Mouse (Mus musculus): ENCODE data around the gene Bpifb4. TPM values are rescaled to one million over a fixed set of nuclear protein-coding genes. Genes with fewer than 3 reads are reported as not detected.

Gene Bpifb4
- total and polyA plus RNA-seq, 2 experiments from 2014 or later, result not detected

DNA sequence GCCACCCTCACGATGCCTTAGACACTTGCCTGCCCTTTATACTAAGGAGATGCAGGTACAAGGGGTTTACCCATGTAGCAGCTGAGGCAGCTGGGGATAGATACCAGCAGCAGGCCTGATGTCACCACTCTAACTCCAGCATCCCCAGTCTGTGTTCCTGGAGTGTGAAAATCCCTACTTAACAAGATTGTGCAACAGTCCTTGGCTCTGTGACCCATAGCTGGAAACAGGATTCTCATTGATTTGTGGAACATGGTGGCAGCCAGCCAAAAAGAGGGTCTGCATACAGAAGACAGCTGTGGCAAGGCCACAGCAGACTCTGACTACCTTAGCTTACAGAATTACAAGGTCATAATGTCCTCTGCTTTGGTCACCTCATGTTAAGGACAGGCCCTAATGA is 67.1 kb downstream of the Bpifb4 start:
- WGBS, result 64% methylated on average over 1 of the region's 1 CpGs
- no peak for ATAC-seq (ENCODE audit: insufficient read depth, low read depth)
- no peaks in the 10 kb centered on the region for H3K36me3 ChIP-seq (replicated peaks; ENCODE audit: control insufficient read depth, insufficient read depth, low read length)

DNA sequence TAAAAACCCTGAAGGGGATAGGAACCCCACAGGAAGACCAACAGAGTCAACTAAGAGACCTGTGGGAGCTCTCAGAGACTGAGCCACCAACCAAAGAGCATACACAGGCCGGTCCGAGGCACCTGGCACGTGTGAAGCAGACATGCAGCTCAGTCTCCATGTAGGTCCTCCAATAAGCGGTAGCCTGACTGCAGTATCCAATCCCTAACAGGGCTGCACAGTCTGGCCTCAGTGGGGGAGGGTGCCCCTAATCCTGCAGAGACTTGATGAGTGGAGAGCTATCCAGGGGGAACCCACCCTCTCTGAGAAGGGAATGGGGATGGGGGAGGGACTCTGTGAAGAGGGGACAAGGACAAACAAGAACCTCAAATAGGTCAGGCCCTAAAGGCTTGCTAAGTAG is 67.7 kb downstream of the Bpifb4 start:
- H3K9ac ChIP-seq (replicated peaks; ENCODE audit: low read depth, low read length), result no peak overlapping the region
- ATAC-seq (ENCODE audit: insufficient read depth, low read depth) (no peak), DNase-seq (ENCODE audit: low spot score) (no peak)
- H3K4me3 ChIP-seq (ENCODE audit: low read depth, low read length), result no peak overlapping the region
- no peaks in the 10 kb centered on the region for H3K36me3 ChIP-seq (replicated peaks; ENCODE audit: control insufficient read depth, insufficient read depth, low read length)
- no peak overlapping the region for H3K4me2 ChIP-seq (ENCODE audit: low read depth, low read length)
- H3K27ac ChIP-seq (ENCODE audit: low read depth), result no peak overlapping the region
- H3K9me3 ChIP-seq (replicated peaks; ENCODE audit: control insufficient read depth, low read length), result no peaks in the 10 kb centered on the region
- H3K4me1 ChIP-seq (ENCODE audit: control insufficient read depth, insufficient read depth), result no peaks in the 10 kb centered on the region
- no peak for TF ChIP-seq EP300 (IDR thresholded peaks at IDR 0.05; ENCODE audit: low read depth)
- no peak for TF ChIP-seq CTCF (IDR thresholded peaks at IDR 0.05; ENCODE audit: low read depth)
- WGBS, result 83% methylated on average over 4 of the region's 4 CpGs
- H3K27me3 ChIP-seq (ENCODE audit: control insufficient read depth, insufficient read depth, low read length), result no peaks in the 10 kb centered on the region

More for the DNA sequence above, 67.1 kb downstream of the Bpifb4 start:
- no peak overlapping the region for H3K4me3 ChIP-seq (ENCODE audit: low read depth, low read length)
- no peak for DNase-seq (ENCODE audit: low spot score)
- no peak overlapping the region for H3K4me2 ChIP-seq (ENCODE audit: low read depth, low read length)
- TF ChIP-seq EP300 (IDR thresholded peaks at IDR 0.05; ENCODE audit: low read depth) (no peak), CTCF (IDR thresholded peaks at IDR 0.05; ENCODE audit: low read depth) (no peak)
- no peak overlapping the region for H3K27ac ChIP-seq (ENCODE audit: low read depth)
- no peak overlapping the region for H3K9ac ChIP-seq (replicated peaks; ENCODE audit: low read depth, low read length)
- H3K27me3 ChIP-seq (ENCODE audit: control insufficient read depth, insufficient read depth, low read length), result no peaks in the 10 kb centered on the region
- no peaks in the 10 kb centered on the region for H3K4me1 ChIP-seq (ENCODE audit: control insufficient read depth, insufficient read depth)
- no peaks in the 10 kb centered on the region for H3K9me3 ChIP-seq (replicated peaks; ENCODE audit: control insufficient read depth, low read length)

DNA sequence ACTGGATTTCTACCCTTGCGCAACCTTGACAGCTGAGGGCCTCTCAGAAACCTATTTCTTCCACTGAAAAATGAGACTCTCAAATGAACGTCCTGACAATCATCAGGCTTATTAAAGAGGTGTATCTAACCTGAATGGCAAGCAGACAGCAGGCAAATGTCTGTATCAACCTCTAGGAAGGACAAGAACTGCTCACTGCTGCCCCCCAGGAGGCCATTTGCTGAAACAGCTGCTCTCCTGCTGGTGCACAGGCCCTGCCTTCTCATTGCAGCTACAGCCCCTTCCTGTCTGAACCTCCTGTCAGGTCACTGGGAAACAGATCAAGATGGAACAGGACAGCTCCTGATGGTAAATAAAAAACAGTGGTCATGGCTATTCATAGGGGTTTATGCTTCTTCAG is 68.3 kb downstream of the Bpifb4 start:
- TF ChIP-seq EP300 (IDR thresholded peaks at IDR 0.05; ENCODE audit: low read depth), result no peak
- TF ChIP-seq CTCF (IDR thresholded peaks at IDR 0.05; ENCODE audit: low read depth), result no peak
- 80% methylated on average over 2 of the region's 2 CpGs for WGBS
- H3K27me3 ChIP-seq (ENCODE audit: control insufficient read depth, insufficient read depth, low read length), result no peaks in the 10 kb centered on the region
- H3K4me1 ChIP-seq (ENCODE audit: control insufficient read depth, insufficient read depth), result no peaks in the 10 kb centered on the region
- H3K4me3 ChIP-seq (ENCODE audit: low read depth, low read length), result no peak overlapping the region
- H3K4me2 ChIP-seq (ENCODE audit: low read depth, low read length), result no peak overlapping the region
- DNase-seq (ENCODE audit: low spot score) (no peak), ATAC-seq (ENCODE audit: insufficient read depth, low read depth) (no peak)
- H3K27ac ChIP-seq (ENCODE audit: low read depth), result no peak overlapping the region
- no peaks in the 10 kb centered on the region for H3K36me3 ChIP-seq (replicated peaks; ENCODE audit: control insufficient read depth, insufficient read depth, low read length)
- H3K9me3 ChIP-seq (replicated peaks; ENCODE audit: control insufficient read depth, low read length), result no peaks in the 10 kb centered on the region
- no peak overlapping the region for H3K9ac ChIP-seq (replicated peaks; ENCODE audit: low read depth, low read length)

DNA sequence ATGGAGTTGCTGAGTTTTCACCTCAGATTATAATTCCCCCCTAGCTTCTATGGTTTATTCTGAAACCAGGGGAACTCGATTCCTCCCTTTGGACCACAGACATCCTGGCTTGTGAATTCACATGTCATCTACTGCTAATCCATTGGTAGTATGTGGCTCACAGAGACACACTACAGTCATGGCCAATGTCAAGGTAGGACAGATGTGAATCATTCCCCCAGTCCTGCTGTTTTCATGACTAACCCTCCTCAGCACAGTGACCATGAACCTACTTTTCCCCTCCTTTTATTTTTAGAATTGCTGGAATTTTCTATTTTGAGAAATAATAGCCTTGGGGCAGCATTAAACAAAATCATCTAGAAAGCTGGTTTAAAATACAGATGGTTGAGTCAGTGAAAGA is 69.4 kb downstream of the Bpifb4 start:
- no peak overlapping the region for H3K4me2 ChIP-seq (ENCODE audit: low read depth, low read length)
- DNase-seq (ENCODE audit: low spot score) (no peak), ATAC-seq (ENCODE audit: insufficient read depth, low read depth) (no peak)
- no peaks in the 10 kb centered on the region for H3K27me3 ChIP-seq (ENCODE audit: control insufficient read depth, insufficient read depth, low read length)
- WGBS, result 64% methylated on average over 1 of the region's 1 CpGs
- no peak for TF ChIP-seq EP300 (IDR thresholded peaks at IDR 0.05; ENCODE audit: low read depth)
- no peak for TF ChIP-seq CTCF (IDR thresholded peaks at IDR 0.05; ENCODE audit: low read depth)
- H3K4me3 ChIP-seq (ENCODE audit: low read depth, low read length), result no peak overlapping the region
- no peak overlapping the region for H3K27ac ChIP-seq (ENCODE audit: low read depth)
- no peak overlapping the region for H3K9ac ChIP-seq (replicated peaks; ENCODE audit: low read depth, low read length)
- no peaks in the 10 kb centered on the region for H3K36me3 ChIP-seq (replicated peaks; ENCODE audit: control insufficient read depth, insufficient read depth, low read length)
- no peaks in the 10 kb centered on the region for H3K9me3 ChIP-seq (replicated peaks; ENCODE audit: control insufficient read depth, low read length)
- H3K4me1 ChIP-seq (ENCODE audit: control insufficient read depth, insufficient read depth), result no peaks in the 10 kb centered on the region

DNA sequence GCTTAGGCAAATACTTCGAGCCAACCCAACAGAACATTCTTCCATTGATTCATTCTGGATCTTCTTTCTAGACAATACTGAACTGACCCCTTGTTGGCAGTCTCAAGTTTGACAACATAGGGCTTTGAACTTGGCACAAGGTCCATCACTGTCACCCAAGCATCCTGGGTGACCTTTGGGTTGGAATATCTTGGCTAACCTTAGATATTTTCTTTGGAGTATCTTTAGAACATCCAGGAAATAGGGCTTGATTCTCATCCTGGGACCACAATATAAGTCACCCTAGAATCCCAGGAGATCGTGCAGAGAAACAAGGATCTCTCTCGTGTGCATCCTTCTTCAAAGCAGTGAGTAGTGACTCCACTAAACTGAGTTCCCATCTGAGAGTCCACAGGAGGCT is 70.0 kb downstream of the Bpifb4 start, which contains the start of gene Bpifa2:
TSS of gene Bpifa2 (plus strand) at position 301 of the 400 bp plus-strand sequence.
- H3K9me3 ChIP-seq (replicated peaks; ENCODE audit: control insufficient read depth, low read length), result no peaks in the 10 kb centered on the region
- TF ChIP-seq CTCF (IDR thresholded peaks at IDR 0.05; ENCODE audit: low read depth) (no peak), EP300 (IDR thresholded peaks at IDR 0.05; ENCODE audit: low read depth) (no peak)
- no peak within 1 kb of the TSS for H3K4me2 ChIP-seq (ENCODE audit: low read depth, low read length)
- no peak for DNase-seq (ENCODE audit: low spot score)
- no peak within 1 kb of the TSS for H3K27ac ChIP-seq (ENCODE audit: low read depth)
- H3K36me3 ChIP-seq (replicated peaks; ENCODE audit: control insufficient read depth, insufficient read depth, low read length), result no peaks in the 10 kb centered on the region
- no peak within 1 kb of the TSS for H3K4me3 ChIP-seq (ENCODE audit: low read depth, low read length)
- no peaks in the 10 kb centered on the region for H3K4me1 ChIP-seq (ENCODE audit: control insufficient read depth, insufficient read depth)
- H3K9ac ChIP-seq (replicated peaks; ENCODE audit: low read depth, low read length), result no peak within 1 kb of the TSS
- ATAC-seq (ENCODE audit: insufficient read depth, low read depth), result no peak
- WGBS, result 63% methylated on average over 3 of the region's 3 CpGs
- no peaks in the 10 kb centered on the region for H3K27me3 ChIP-seq (ENCODE audit: control insufficient read depth, insufficient read depth, low read length)

Other genes starting within 250 kb of the Bpifb4 start
- gene Dnmt3c, start 241.6 kb upstream of the Bpifb4 start, total RNA-seq (2014; rRNA removed; ENCODE audit: low replicate concordance), result not detected in 2 replicates
- 0.05 TPM in 1 of 2 replicates, not detected in the other for gene Dnmt3c, start 241.6 kb upstream of the Bpifb4 start, polyA plus RNA-seq (2015; fragmentation: Nextera tagmentation; extraction: Ambion mirVana)
- 36.8 and 49.4 TPM in 2 replicates for gene Mapre1, start 196.9 kb upstream of the Bpifb4 start, total RNA-seq (2014; rRNA removed; ENCODE audit: low replicate concordance)
- gene Mapre1, start 196.9 kb upstream of the Bpifb4 start, polyA plus RNA-seq (2015; fragmentation: Nextera tagmentation; extraction: Ambion mirVana), result 201 and 208 TPM in 2 replicates
- gene Efcab8, start 158.3 kb upstream of the Bpifb4 start, total RNA-seq (2014; rRNA removed; ENCODE audit: low replicate concordance), result not detected in 2 replicates
- 0.05 TPM in 1 of 2 replicates, not detected in the other for gene Efcab8, start 158.3 kb upstream of the Bpifb4 start, polyA plus RNA-seq (2015; fragmentation: Nextera tagmentation; extraction: Ambion mirVana)
- not detected in 2 replicates for gene Sun5, start 67.1 kb upstream of the Bpifb4 start, total RNA-seq (2014; rRNA removed; ENCODE audit: low replicate concordance)
- not detected in 2 replicates for gene Sun5, start 67.1 kb upstream of the Bpifb4 start, polyA plus RNA-seq (2015; fragmentation: Nextera tagmentation; extraction: Ambion mirVana)
- not detected in 2 replicates for gene Bpifb2, start 63.2 kb upstream of the Bpifb4 start, total RNA-seq (2014; rRNA removed; ENCODE audit: low replicate concordance)
- gene Bpifb2, start 63.2 kb upstream of the Bpifb4 start, polyA plus RNA-seq (2015; fragmentation: Nextera tagmentation; extraction: Ambion mirVana), result not detected in 2 replicates
- gene Bpifb6, start 37.8 kb upstream of the Bpifb4 start, total RNA-seq (2014; rRNA removed; ENCODE audit: low replicate concordance), result not detected in 2 replicates
- gene Bpifb6, start 37.8 kb upstream of the Bpifb4 start, polyA plus RNA-seq (2015; fragmentation: Nextera tagmentation; extraction: Ambion mirVana), result not detected in 2 replicates
- gene Bpifb3, start 20.0 kb upstream of the Bpifb4 start, total RNA-seq (2014; rRNA removed; ENCODE audit: low replicate concordance), result not detected in 2 replicates
- gene Bpifb3, start 20.0 kb upstream of the Bpifb4 start, polyA plus RNA-seq (2015; fragmentation: Nextera tagmentation; extraction: Ambion mirVana), result not detected in 2 replicates
- gene Bpifa6, start 36.7 kb downstream of the Bpifb4 start, total RNA-seq (2014; rRNA removed; ENCODE audit: low replicate concordance), result not detected in 2 replicates
- not detected in 2 replicates for gene Bpifa6, start 36.7 kb downstream of the Bpifb4 start, polyA plus RNA-seq (2015; fragmentation: Nextera tagmentation; extraction: Ambion mirVana)
- not detected in 2 replicates for gene Bpifa2, start 70.1 kb downstream of the Bpifb4 start, total RNA-seq (2014; rRNA removed; ENCODE audit: low replicate concordance)
- not detected in 2 replicates for gene Bpifa2, start 70.1 kb downstream of the Bpifb4 start, polyA plus RNA-seq (2015; fragmentation: Nextera tagmentation; extraction: Ambion mirVana)
- gene Bpifa3, start 192.1 kb downstream of the Bpifb4 start, total RNA-seq (2014; rRNA removed; ENCODE audit: low replicate concordance), result not detected in 2 replicates
- not detected in 2 replicates for gene Bpifa3, start 192.1 kb downstream of the Bpifb4 start, polyA plus RNA-seq (2015; fragmentation: Nextera tagmentation; extraction: Ambion mirVana)
- not detected in 2 replicates for gene Bpifa1, start 204.7 kb downstream of the Bpifb4 start, total RNA-seq (2014; rRNA removed; ENCODE audit: low replicate concordance)
- gene Bpifa1, start 204.7 kb downstream of the Bpifb4 start, polyA plus RNA-seq (2015; fragmentation: Nextera tagmentation; extraction: Ambion mirVana), result 0.66 TPM in 1 of 2 replicates, not detected in the other
- gene Bpifa5, start 224.4 kb downstream of the Bpifb4 start, total RNA-seq (2014; rRNA removed; ENCODE audit: low replicate concordance), result not detected in 2 replicates
- not detected in 2 replicates for gene Bpifa5, start 224.4 kb downstream of the Bpifb4 start, polyA plus RNA-seq (2015; fragmentation: Nextera tagmentation; extraction: Ambion mirVana)